Mouse (Mus musculus): ENCODE measurements at regions not wholly inside any gene's neighbourhood (a gene's known extent, or its start where the extent isn't known, plus 50 kb on each side); places are given as distances from the start of the nearest gene placed in this dataset.
"Not testable (repeated sequence)": the region's sequence is repeated elsewhere in the genome, so short reads cannot be mapped to it uniquely, and the experiment has no call there.

GRCm38 (mm10) chr12:14274796-14275195, 122.9 kb upstream of the Fam84a start:
- Histone ChIP-seq H3K27ac (ENCODE audit: low read length) (no peak overlapping the region), H3K36me3 (ENCODE audit: control insufficient read depth, insufficient read depth, low read length) (no peaks in the 10 kb centered on the region), H3K9me3 (ENCODE audit: control insufficient read depth, low read depth, low read length) (no peaks in the 10 kb centered on the region), H3K4me3 (ENCODE audit: low read depth, low read length) (no peak overlapping the region), H3K27me3 (ENCODE audit: control insufficient read depth, insufficient read depth, low read length) (no peaks in the 10 kb centered on the region), H3K9ac (replicated peaks; ENCODE audit: low read depth, low read length) (no peak overlapping the region), H3K4me2 (replicated peaks; ENCODE audit: low read depth, low read length) (no peak overlapping the region), H3K4me1 (ENCODE audit: control insufficient read depth, insufficient read depth, low read length) (no peaks in the 10 kb centered on the region)
- ATAC-seq (ENCODE audit: insufficient number of reproducible peaks, insufficient read depth, low FRiP score, low read depth), result no peak
- 86% methylated on average over 5 of the region's 5 CpGs for WGBS

GRCm38 (mm10) chr12:14271216-14271615, 119.4 kb upstream of the Fam84a start:
- ATAC-seq (ENCODE audit: insufficient number of reproducible peaks, insufficient read depth, low FRiP score, low read depth), result no peak
- Histone ChIP-seq H3K4me1 (ENCODE audit: control insufficient read depth, insufficient read depth, low read length) (no peaks in the 10 kb centered on the region), H3K9me3 (ENCODE audit: control insufficient read depth, low read depth, low read length) (no peaks in the 10 kb centered on the region), H3K27ac (ENCODE audit: low read length) (no peak overlapping the region), H3K27me3 (ENCODE audit: control insufficient read depth, insufficient read depth, low read length) (no peaks in the 10 kb centered on the region), H3K9ac (replicated peaks; ENCODE audit: low read depth, low read length) (no peak overlapping the region), H3K4me3 (ENCODE audit: low read depth, low read length) (no peak overlapping the region), H3K4me2 (replicated peaks; ENCODE audit: low read depth, low read length) (no peak overlapping the region), H3K36me3 (ENCODE audit: control insufficient read depth, insufficient read depth, low read length) (no peaks in the 10 kb centered on the region)

- WGBS, result 85% methylated on average over 2 of the region's 2 CpGs
- H3K4me1 ChIP-seq (ENCODE audit: control insufficient read depth, insufficient read depth, low read length), result no peaks in the 10 kb centered on the region
- no peaks in the 10 kb centered on the region for H3K9me3 ChIP-seq (ENCODE audit: control insufficient read depth, low read depth, low read length)
- H3K27me3 ChIP-seq (ENCODE audit: control insufficient read depth, insufficient read depth, low read length), result no peaks in the 10 kb centered on the region
- H3K27ac ChIP-seq (ENCODE audit: low read length), result no peak overlapping the region
- H3K4me3 ChIP-seq (ENCODE audit: low read depth, low read length), result no peak overlapping the region
- no peak overlapping the region for H3K4me2 ChIP-seq (replicated peaks; ENCODE audit: low read depth, low read length)
- no peak overlapping the region for H3K9ac ChIP-seq (replicated peaks; ENCODE audit: low read depth, low read length)
- H3K36me3 ChIP-seq (ENCODE audit: control insufficient read depth, insufficient read depth, low read length), result no peaks in the 10 kb centered on the region
- ATAC-seq (ENCODE audit: insufficient number of reproducible peaks, insufficient read depth, low FRiP score, low read depth), result no peak
Measured at GRCm38 (mm10) chr12:14261102-14261501, 109.2 kb upstream of the Fam84a start.

DNA sequence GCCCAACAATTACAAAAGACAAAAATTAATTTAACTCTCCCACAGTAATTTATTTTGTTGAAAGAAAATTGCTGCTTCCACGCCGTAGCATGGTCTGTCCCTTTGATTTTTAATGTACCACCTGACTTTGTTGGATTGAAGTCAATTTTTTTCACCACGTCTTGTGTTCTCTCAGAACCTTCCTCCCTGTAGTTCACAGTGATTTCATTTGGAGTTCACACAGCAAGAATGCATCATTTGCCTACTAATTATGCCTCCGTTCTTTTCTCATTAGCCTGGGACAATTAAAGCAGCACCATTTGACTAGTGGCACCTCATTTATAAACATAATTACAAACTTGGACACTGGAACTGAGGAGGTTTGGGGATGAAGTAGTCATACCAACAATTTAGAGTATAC, 108.4 kb upstream of the Fam84a start:
- H3K9ac ChIP-seq (replicated peaks; ENCODE audit: low read depth, low read length), result no peak overlapping the region
- no peak overlapping the region for H3K4me2 ChIP-seq (replicated peaks; ENCODE audit: low read depth, low read length)
- H3K4me1 ChIP-seq (ENCODE audit: control insufficient read depth, insufficient read depth, low read length), result no peaks in the 10 kb centered on the region
- no peak for ATAC-seq (ENCODE audit: insufficient number of reproducible peaks, insufficient read depth, low FRiP score, low read depth)
- H3K9me3 ChIP-seq (ENCODE audit: control insufficient read depth, low read depth, low read length), result no peaks in the 10 kb centered on the region
- no peak overlapping the region for H3K4me3 ChIP-seq (ENCODE audit: low read depth, low read length)
- no peaks in the 10 kb centered on the region for H3K36me3 ChIP-seq (ENCODE audit: control insufficient read depth, insufficient read depth, low read length)
- H3K27me3 ChIP-seq (ENCODE audit: control insufficient read depth, insufficient read depth, low read length), result no peaks in the 10 kb centered on the region
- H3K27ac ChIP-seq (ENCODE audit: low read length), result no peak overlapping the region
- WGBS, result 73% methylated on average over 4 of the region's 4 CpGs

GRCm38 (mm10) chr12:14253336-14253735, 101.5 kb upstream of the Fam84a start:
- no peaks in the 10 kb centered on the region for H3K9me3 ChIP-seq (ENCODE audit: control insufficient read depth, low read depth, low read length)
- no peak overlapping the region for H3K4me2 ChIP-seq (replicated peaks; ENCODE audit: low read depth, low read length)
- no peaks in the 10 kb centered on the region for H3K36me3 ChIP-seq (ENCODE audit: control insufficient read depth, insufficient read depth, low read length)
- WGBS, result 86% methylated on average over 5 of the region's 5 CpGs
- no peak for ATAC-seq (ENCODE audit: insufficient number of reproducible peaks, insufficient read depth, low FRiP score, low read depth)
- no peaks in the 10 kb centered on the region for H3K27me3 ChIP-seq (ENCODE audit: control insufficient read depth, insufficient read depth, low read length)
- no peaks in the 10 kb centered on the region for H3K4me1 ChIP-seq (ENCODE audit: control insufficient read depth, insufficient read depth, low read length)
- H3K9ac ChIP-seq (replicated peaks; ENCODE audit: low read depth, low read length), result no peak overlapping the region
- H3K4me3 ChIP-seq (ENCODE audit: low read depth, low read length), result no peak overlapping the region
- H3K27ac ChIP-seq (ENCODE audit: low read length), result no peak overlapping the region

DNA sequence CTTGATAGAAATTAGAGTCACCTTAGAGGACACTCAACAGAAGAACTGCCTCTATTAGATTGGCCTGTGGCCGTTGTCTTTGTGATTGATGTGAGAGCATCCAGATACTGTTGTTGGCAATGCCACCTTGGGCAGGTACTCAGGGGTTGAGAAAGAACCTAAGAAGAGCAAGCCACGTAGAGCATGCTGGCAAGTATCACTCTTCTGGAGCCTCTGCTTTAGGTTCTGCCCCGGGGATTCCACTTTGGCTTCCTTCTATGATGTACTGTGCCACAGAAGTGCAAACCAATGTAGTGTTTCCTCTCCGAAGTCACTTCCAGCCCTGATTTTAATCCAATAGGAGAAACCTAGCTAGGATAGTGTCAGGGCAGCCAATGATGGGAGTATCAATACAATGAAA, 98.3 kb upstream of the Fam84a start:
- no peak overlapping the region for H3K4me2 ChIP-seq (replicated peaks; ENCODE audit: low read depth, low read length)
- no peak overlapping the region for H3K4me3 ChIP-seq (ENCODE audit: low read depth, low read length)
- 92% methylated on average over 4 of the region's 4 CpGs for WGBS
- no peaks in the 10 kb centered on the region for H3K36me3 ChIP-seq (ENCODE audit: control insufficient read depth, insufficient read depth, low read length)
- no peaks in the 10 kb centered on the region for H3K4me1 ChIP-seq (ENCODE audit: control insufficient read depth, insufficient read depth, low read length)
- no peak for ATAC-seq (ENCODE audit: insufficient number of reproducible peaks, insufficient read depth, low FRiP score, low read depth)
- H3K9ac ChIP-seq (replicated peaks; ENCODE audit: low read depth, low read length), result no peak overlapping the region
- H3K9me3 ChIP-seq (ENCODE audit: control insufficient read depth, low read depth, low read length), result no peaks in the 10 kb centered on the region
- no peak overlapping the region for H3K27ac ChIP-seq (ENCODE audit: low read length)
- no peaks in the 10 kb centered on the region for H3K27me3 ChIP-seq (ENCODE audit: control insufficient read depth, insufficient read depth, low read length)

DNA sequence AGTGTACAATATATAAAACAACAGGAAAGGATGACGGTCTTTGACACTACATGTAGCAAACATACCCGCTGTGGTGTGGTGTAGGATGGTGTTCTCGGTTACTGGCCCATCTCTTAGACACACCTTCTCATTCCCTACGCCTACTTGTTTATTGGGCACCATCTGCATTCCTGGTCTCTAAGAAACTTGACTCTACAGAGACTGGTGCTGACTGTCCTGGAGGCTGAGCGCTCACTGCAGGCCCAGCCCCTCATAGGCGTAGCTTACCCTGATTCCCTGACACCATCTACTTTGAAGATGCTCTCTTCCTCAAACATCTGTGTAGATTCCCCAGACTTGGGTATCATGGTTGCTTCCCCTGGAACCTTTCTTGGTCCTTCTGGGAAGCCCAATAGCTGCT, 90.9 kb upstream of the Fam84a start:
- ATAC-seq (ENCODE audit: insufficient number of reproducible peaks, insufficient read depth, low FRiP score, low read depth); H3K4me3 ChIP-seq (ENCODE audit: low read depth, low read length); H3K9me3 ChIP-seq (ENCODE audit: control insufficient read depth, low read depth, low read length); H3K4me1 ChIP-seq (ENCODE audit: control insufficient read depth, insufficient read depth, low read length); H3K36me3 ChIP-seq (ENCODE audit: control insufficient read depth, insufficient read depth, low read length); H3K4me2 ChIP-seq (replicated peaks; ENCODE audit: low read depth, low read length); H3K9ac ChIP-seq (replicated peaks; ENCODE audit: low read depth, low read length); H3K27ac ChIP-seq (ENCODE audit: low read length); H3K27me3 ChIP-seq (ENCODE audit: control insufficient read depth, insufficient read depth, low read length): not testable (repeated sequence)
- WGBS, result 90% methylated on average over 5 of the region's 6 CpGs

DNA sequence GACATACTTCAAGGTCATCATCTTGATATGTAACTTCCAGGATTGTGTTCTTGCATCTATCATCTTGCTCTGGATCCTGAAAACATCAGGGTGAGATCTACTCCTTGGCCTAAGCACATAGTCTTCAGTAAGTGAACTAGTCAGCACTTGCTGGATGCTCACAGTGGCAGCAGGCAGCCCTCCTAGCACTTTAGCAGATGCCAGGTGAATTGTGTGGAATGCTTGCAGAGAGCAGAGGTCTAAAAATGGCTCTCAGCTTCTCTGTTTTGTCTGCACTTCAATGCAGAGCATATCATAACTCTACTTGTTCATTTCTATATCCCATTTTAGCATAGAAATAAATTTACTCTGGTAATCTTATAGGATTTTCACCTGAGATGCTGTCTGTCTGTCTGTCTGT, 85.8 kb upstream of the Fam84a start:
- no peak for ATAC-seq (ENCODE audit: insufficient number of reproducible peaks, insufficient read depth, low FRiP score, low read depth)
- Histone ChIP-seq H3K4me1 (ENCODE audit: control insufficient read depth, insufficient read depth, low read length) (no peaks in the 10 kb centered on the region), H3K36me3 (ENCODE audit: control insufficient read depth, insufficient read depth, low read length) (no peaks in the 10 kb centered on the region), H3K4me2 (replicated peaks; ENCODE audit: low read depth, low read length) (no peak overlapping the region), H3K9ac (replicated peaks; ENCODE audit: low read depth, low read length) (no peak overlapping the region), H3K9me3 (ENCODE audit: control insufficient read depth, low read depth, low read length) (no peaks in the 10 kb centered on the region), H3K27ac (ENCODE audit: low read length) (no peak overlapping the region), H3K27me3 (ENCODE audit: control insufficient read depth, insufficient read depth, low read length) (no peaks in the 10 kb centered on the region), H3K4me3 (ENCODE audit: low read depth, low read length) (no peak overlapping the region)

- H3K36me3 ChIP-seq (ENCODE audit: control insufficient read depth, insufficient read depth, low read length), result no peaks in the 10 kb centered on the region
- H3K4me1 ChIP-seq (ENCODE audit: control insufficient read depth, insufficient read depth, low read length), result no peaks in the 10 kb centered on the region
- no peaks in the 10 kb centered on the region for H3K9me3 ChIP-seq (ENCODE audit: control insufficient read depth, low read depth, low read length)
- ATAC-seq (ENCODE audit: insufficient number of reproducible peaks, insufficient read depth, low FRiP score, low read depth), result no peak
- no peak overlapping the region for H3K9ac ChIP-seq (replicated peaks; ENCODE audit: low read depth, low read length)
- no peaks in the 10 kb centered on the region for H3K27me3 ChIP-seq (ENCODE audit: control insufficient read depth, insufficient read depth, low read length)
- 89% methylated on average over 3 of the region's 3 CpGs for WGBS
- H3K27ac ChIP-seq (ENCODE audit: low read length), result no peak overlapping the region
- no peak overlapping the region for H3K4me2 ChIP-seq (replicated peaks; ENCODE audit: low read depth, low read length)
- no peak overlapping the region for H3K4me3 ChIP-seq (ENCODE audit: low read depth, low read length)
Measured at GRCm38 (mm10) chr12:14235351-14235750, 83.5 kb upstream of the Fam84a start.
